Mouse (Mus musculus) G1E (cell line): ENCODE measurements around the gene Itpkc. TPM values are rescaled to one million over a fixed set of nuclear protein-coding genes. Genes with fewer than 3 reads are reported as not detected.

Source experiments
- ATAC-seq: 2 replicates; pipeline ENCODE4 v1.8.0; 2016; ENCODE audit warnings: mild to moderate bottlenecking; ENCODE audit not compliant: insufficient number of reproducible peaks, poor library complexity, low FRiP score, severe bottlenecking; ENCODE audit errors: extremely low read depth
- DNase-seq: peaks from one replicate; pipeline ENCODE4 v3.0.0; 2012; ENCODE audit warnings: low spot score
- H3K27me3 ChIP-seq: 2 replicates; pipeline ENCODE4 v1.6.1; 2012; ENCODE audit warnings: mild to moderate bottlenecking, low read length, inconsistent platforms; ENCODE audit not compliant: insufficient read depth
- H3K36me3 ChIP-seq: replicated peaks from 2 replicates; pipeline ENCODE3; 2012; ENCODE audit warnings: mild to moderate bottlenecking, inconsistent platforms
- H3K4me1 ChIP-seq: 2 replicates; pipeline ENCODE4 v1.6.1; 2012; ENCODE audit warnings: low read depth, low read length, inconsistent platforms, mixed read lengths; ENCODE audit not compliant: insufficient read depth
- H3K4me3 ChIP-seq: 2 replicates; pipeline ENCODE4 v1.5.1; 2012; ENCODE audit warnings: low read depth, mild to moderate bottlenecking, inconsistent platforms, low read length, moderate library complexity, mixed read lengths
- H3K9me3 ChIP-seq: replicated peaks from 2 replicates; pipeline ENCODE4 v1.6.1; 2012; ENCODE audit warnings: inconsistent platforms
- CTCF ChIP-seq: IDR thresholded peaks from 2 replicates; pipeline ENCODE4 v1.5.1; 2012; ENCODE audit warnings: low read depth, low read length, inconsistent platforms, mixed read lengths
- GATA1 ChIP-seq: IDR thresholded peaks from 2 replicates; pipeline ENCODE4 v1.6.1; 2012; ENCODE audit warnings: borderline replicate concordance, low read length, inconsistent platforms, mixed read lengths
- GATA2 ChIP-seq: IDR thresholded peaks from 2 replicates; pipeline ENCODE4 v1.6.1; 2012; ENCODE audit warnings: low read depth, low read length, inconsistent platforms, borderline replicate concordance
- POLR2AphosphoS5 ChIP-seq: IDR thresholded peaks from 2 replicates; pipeline ENCODE4 v1.6.1; 2012; ENCODE audit warnings: low read depth, low read length, inconsistent platforms; ENCODE audit not compliant: insufficient replicate concordance
- TAL1 ChIP-seq: conservative IDR thresholded peaks from 2 replicates; pipeline ENCODE4 v1.6.1; 2012; ENCODE audit warnings: low read depth, low read length, inconsistent platforms, mixed read lengths
- polyA plus RNA-seq: library from polyadenylated mRNA; stranded (reverse); fragments of >175 nt; gene quantifications from 2 replicates; pipeline ENCODE4 v1.2.3, GENCODE M21; 2012
- total RNA-seq, 2 experiments: library from RNA; stranded (forward) in 1 of 2; stranded (reverse) in 1 of 2; fragments of 200-1000 nt in 1 of 2; fragments of >200 nt in 1 of 2; fragmentation: Nextera tagmentation in 1 of 2; gene quantifications; 2 replicates each; pipeline ENCODE4 v1.2.3; 2014 to 2017

The Itpkc gene
- total and polyA plus RNA-seq, 3 experiments = 3.9 to 5.3 (median 4.6) TPM

DNA sequence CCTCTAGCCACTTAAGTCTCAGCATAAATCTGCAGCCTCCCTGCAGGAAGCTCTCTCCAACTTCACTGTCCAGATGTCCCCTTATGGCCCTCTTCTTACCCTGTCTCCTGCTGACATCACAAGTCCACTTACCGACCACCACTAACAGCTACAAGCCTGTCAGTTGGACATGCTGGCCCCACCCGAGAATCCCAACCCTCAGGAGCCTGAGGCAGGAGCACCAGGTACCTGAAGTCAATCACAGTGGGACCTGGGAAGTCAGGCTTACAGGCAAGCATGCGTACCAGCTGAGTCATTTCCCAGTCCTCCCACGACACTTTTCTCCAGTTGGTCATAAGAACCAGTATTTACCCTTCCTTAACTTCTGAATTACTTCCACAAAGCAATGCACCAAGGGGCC lies 34.7 kb downstream of the Itpkc start:
- no peaks in the 10 kb centered on the region for H3K27me3 ChIP-seq
- ATAC-seq (no peak), DNase-seq (no peak)
- H3K4me1 ChIP-seq = peaks cover 57% of the 10 kb centered on the region
- no peaks in the 10 kb centered on the region for H3K9me3 ChIP-seq
- H3K4me3 ChIP-seq = peak overlapping the region; percentile 14; the same call in 1 of the 2 replicates
- H3K36me3 ChIP-seq = peaks cover 78% of the 10 kb centered on the region
- no peak for TF ChIP-seq CTCF
- TF ChIP-seq TAL1 = no peak
- no peak for TF ChIP-seq GATA1
- no peak for TF ChIP-seq GATA2
- TF ChIP-seq POLR2AphosphoS5 = no peak

GRCm38 (mm10) chr7:27192434-27192833 lies 36.0 kb downstream of the Itpkc start:
- TF ChIP-seq GATA1 (no peak), POLR2AphosphoS5 (no peak), CTCF (no peak), GATA2 (no peak), TAL1 (no peak)
- Histone ChIP-seq H3K4me1 (peaks cover 57% of the 10 kb centered on the region), H3K4me3 (no peak overlapping the region), H3K36me3 (peaks cover 79% of the 10 kb centered on the region), H3K9me3 (no peaks in the 10 kb centered on the region), H3K27me3 (no peaks in the 10 kb centered on the region)
- DNase-seq = no peak
- no peak for ATAC-seq

GRCm38 (mm10) chr7:27189271-27189931 lies 39.1 kb downstream of the Itpkc start:
- no peak overlapping the region; the same call in 1 of the 2 replicates for H3K4me3 ChIP-seq
- no peak for DNase-seq

DNA sequence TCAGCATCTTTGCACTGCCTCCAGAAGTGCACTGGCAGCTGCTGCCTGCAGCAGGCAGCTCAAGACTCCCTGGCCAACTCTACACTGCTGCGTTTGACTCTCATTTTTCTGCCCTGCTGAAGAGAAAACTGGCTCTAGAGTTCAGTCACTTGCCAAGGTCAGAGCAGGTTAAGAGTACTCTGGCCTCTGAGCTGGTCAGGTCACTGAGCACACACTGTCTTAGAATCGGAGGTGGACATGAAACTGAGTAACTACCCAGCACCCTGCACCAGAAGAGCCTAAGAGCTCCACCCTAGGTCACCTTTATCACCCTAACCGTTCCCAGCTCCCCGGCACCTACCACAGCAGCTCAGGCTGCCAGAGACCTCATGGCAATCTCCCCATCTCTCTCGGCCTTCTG lies 42.5 kb downstream of the Itpkc start:
- Histone ChIP-seq H3K27me3 (no peaks in the 10 kb centered on the region), H3K4me1 (peaks cover 29% of the 10 kb centered on the region), H3K9me3 (no peaks in the 10 kb centered on the region), H3K36me3 (peaks cover 93% of the 10 kb centered on the region), H3K4me3 (no peak overlapping the region)
- no peak for DNase-seq
- no peak for ATAC-seq
- TF ChIP-seq GATA2 (no peak), POLR2AphosphoS5 (no peak), CTCF (no peak), TAL1 (no peak), GATA1 (no peak)

More at GRCm38 (mm10) chr7:27189271-27189931, 39.1 kb downstream of the Itpkc start:
- H3K4me1 ChIP-seq = peaks cover 54% of the 10 kb centered on the region
- no peak for ATAC-seq
- no peaks in the 10 kb centered on the region for H3K27me3 ChIP-seq
- TF ChIP-seq CTCF = peak; percentile 4; the same call in 1 of the 2 replicates
- no peak for TF ChIP-seq TAL1
- TF ChIP-seq GATA2 = no peak
- TF ChIP-seq POLR2AphosphoS5 = no peak
- peaks cover 98% of the 10 kb centered on the region for H3K36me3 ChIP-seq
- H3K9me3 ChIP-seq = no peaks in the 10 kb centered on the region

- Histone ChIP-seq H3K27me3 (no peaks in the 10 kb centered on the region), H3K4me1 (peaks cover 30% of the 10 kb centered on the region), H3K9me3 (no peaks in the 10 kb centered on the region), H3K36me3 (peaks cover 87% of the 10 kb centered on the region), H3K4me3 (no peak overlapping the region)
- DNase-seq (peak; percentile 35), ATAC-seq (peak; percentile 28; the same call in 1 of the 2 replicates)
- TF ChIP-seq POLR2AphosphoS5 (no peak), CTCF (peak; percentile 96)
These were observed 43.5 kb downstream of the Itpkc start for GRCm38 (mm10) chr7:27184964-27185363.

- DNase-seq = no peak
- Histone ChIP-seq H3K4me1 (peaks cover 35% of the 10 kb centered on the region), H3K27me3 (no peaks in the 10 kb centered on the region), H3K9me3 (no peaks in the 10 kb centered on the region), H3K4me3 (no peak overlapping the region), H3K36me3 (peaks cover 63% of the 10 kb centered on the region)
- TF ChIP-seq GATA2 = no peak
- no peak for TF ChIP-seq CTCF
- TF ChIP-seq POLR2AphosphoS5 = no peak
- no peak for TF ChIP-seq GATA1
- ATAC-seq = no peak
These were observed 46.0 kb downstream of the Itpkc start for GRCm38 (mm10) chr7:27182498-27182897.
